Mouse (Mus musculus) Muller cell, postnatal 12 days (primary cell): ENCODE data around the gene Rnf34.

ENCODE experiments used
- DNase-seq: peaks from one replicate; pipeline ENCODE4 v3.0.0-alpha.2; 2015; ENCODE audit errors: inconsistent ontology term

Rnf34 gene

GRCm38 (mm10) chr5:122872626-122873025 lies 22.8 kb downstream of the Rnf34 start:
- DNase-seq = no peak

- DNase-seq = no peak
These were observed 23.7 kb downstream of the Rnf34 start for GRCm38 (mm10) chr5:122873573-122873972.

- no peak for DNase-seq
These were observed 24.5 kb downstream of the Rnf34 start for GRCm38 (mm10) chr5:122874359-122874758.

- DNase-seq = no peak
These were observed 26.8 kb downstream of the Rnf34 start for GRCm38 (mm10) chr5:122876671-122877070.

GRCm38 (mm10) chr5:122880241-122880980 lies 30.6 kb downstream of the Rnf34 start:
- no peak for DNase-seq

GRCm38 (mm10) chr5:122881313-122881712 lies 31.5 kb downstream of the Rnf34 start:
- peak; percentile 24 for DNase-seq

- no peak for DNase-seq
These were observed 32.6 kb downstream of the Rnf34 start for GRCm38 (mm10) chr5:122882256-122883050.

GRCm38 (mm10) chr5:122883237-122883636 lies 33.4 kb downstream of the Rnf34 start:
- no peak for DNase-seq

GRCm38 (mm10) chr5:122883652-122884235 lies 33.9 kb downstream of the Rnf34 start:
- no peak for DNase-seq

- DNase-seq = no peak
These were observed 34.9 kb downstream of the Rnf34 start for GRCm38 (mm10) chr5:122884594-122885348.

GRCm38 (mm10) chr5:122887033-122887432 lies 37.2 kb downstream of the Rnf34 start:
- no peak for DNase-seq

GRCm38 (mm10) chr5:122887926-122888611 lies 38.2 kb downstream of the Rnf34 start:
- no peak for DNase-seq

GRCm38 (mm10) chr5:122888612-122889214 lies 38.9 kb downstream of the Rnf34 start:
- DNase-seq = no peak

- DNase-seq = no peak
These were observed 40.5 kb downstream of the Rnf34 start for GRCm38 (mm10) chr5:122890396-122890795.

GRCm38 (mm10) chr5:122893270-122893669 lies 43.4 kb downstream of the Rnf34 start:
- DNase-seq = no peak

- no peak for DNase-seq
These were observed 44.3 kb downstream of the Rnf34 start for GRCm38 (mm10) chr5:122894007-122894637.

- DNase-seq = no peak
These were observed 45.0 kb downstream of the Rnf34 start for GRCm38 (mm10) chr5:122894821-122895220.

- DNase-seq = no peak
These were observed 48.3 kb downstream of the Rnf34 start for GRCm38 (mm10) chr5:122898153-122898552.

GRCm38 (mm10) chr5:122898963-122899776 lies 49.3 kb downstream of the Rnf34 start:
- peak; percentile 30 for DNase-seq
